8 mouse cellular contexts compared by ENCODE assay signal in genomic region chr11:103697565-103698176, GRCm38 (mm10). TPM values are rescaled to one million over a fixed set of nuclear protein-coding genes. Genes with fewer than 3 reads are reported as not detected.
DNase-seq lines count a peak whose midpoint lies in the region; ATAC-seq and TF ChIP-seq lines count a peak whose summit lies in the region.

Gosr2 (minus strand) TSS chr11:103697898.

- peak; percentile 97 for DNase-seq in brain, embryonic 14.5 days (ENCODE audit: low read depth)
- DNase-seq in kidney, postnatal 0 days (ENCODE audit: low spot score): peak; percentile 95
- DNase-seq in liver, embryonic 11.5 days (ENCODE audit: low spot score): peak; percentile 92
- peak; percentile 95 for DNase-seq in naive thymus-derived CD4-positive, alpha-beta T cell, adult 2 months (ENCODE audit: low read depth)

- TF ChIP-seq POLR2A in brain, embryonic 14.5 days (IDR thresholded peaks at IDR 0.05; ENCODE audit: borderline replicate concordance, extremely low read depth, insufficient read depth, insufficient read length, poor library complexity, severe bottlenecking): peak; percentile 66; the same call in 1 of the 2 replicates

- peaks cover 10% of the 10 kb centered on the region for H3K36me3 ChIP-seq in C2C12 (ENCODE audit: control insufficient read depth, insufficient read depth)
- H3K36me3 ChIP-seq in erythroblast, embryonic 14.5 days (ENCODE audit: control insufficient read depth): peaks cover 10% of the 10 kb centered on the region
- H3K36me3 ChIP-seq in heart, embryonic 12.5 days: peaks cover 10% of the 10 kb centered on the region; the same call in 1 of the 2 replicates
- H3K36me3 ChIP-seq in kidney, postnatal 0 days (ENCODE audit: insufficient read depth, low read length): no peaks in the 10 kb centered on the region
- H3K36me3 ChIP-seq in liver, embryonic 11.5 days (ENCODE audit: control insufficient read depth, insufficient read depth, low read length): 0 out of 2 replicates have a peak, but pooled peaks cover 2% of the 10 kb centered on the region
- no peaks in the 10 kb centered on the region for H3K36me3 ChIP-seq in stomach, embryonic 14.5 days (ENCODE audit: control insufficient read depth, insufficient read depth, low read length)

- H3K27ac ChIP-seq in heart, embryonic 12.5 days (ENCODE audit: poor library complexity, severe bottlenecking): peak within 1 kb of the TSS; percentile 98
- peak within 1 kb of the TSS; percentile 98 for H3K27ac ChIP-seq in kidney, postnatal 0 days
- H3K27ac ChIP-seq in liver, embryonic 11.5 days (ENCODE audit: low read depth, low read length): peak within 1 kb of the TSS; percentile 92
- H3K27ac ChIP-seq in stomach, embryonic 14.5 days (ENCODE audit: low read length): peak within 1 kb of the TSS; percentile 95

- peak within 1 kb of the TSS; percentile 77 for H3K4me2 ChIP-seq in heart, embryonic 12.5 days
- peak within 1 kb of the TSS; percentile 58 for H3K4me2 ChIP-seq in kidney, postnatal 0 days (ENCODE audit: low read length)
- H3K4me2 ChIP-seq in liver, embryonic 11.5 days: peak within 1 kb of the TSS; percentile 62
- H3K4me2 ChIP-seq in stomach, embryonic 14.5 days (replicated peaks; ENCODE audit: low read depth, low read length): peak within 1 kb of the TSS; percentile 51

- WGBS in heart, embryonic 12.5 days: under 1% methylated on average over 57 of the region's 57 CpGs
- under 1% methylated on average over 57 of the region's 57 CpGs for WGBS in kidney, postnatal 0 days
- WGBS in liver, embryonic 11.5 days: under 1% methylated on average over 57 of the region's 57 CpGs
- under 1% methylated on average over 57 of the region's 57 CpGs for WGBS in stomach, embryonic 14.5 days

- H3K9ac ChIP-seq in heart, embryonic 12.5 days: peak within 1 kb of the TSS; percentile 97
- H3K9ac ChIP-seq in kidney, postnatal 0 days (ENCODE audit: low read depth, low read length): peak within 1 kb of the TSS; percentile 85
- peak within 1 kb of the TSS; percentile 91 for H3K9ac ChIP-seq in liver, embryonic 11.5 days (ENCODE audit: low read depth, low read length)
- H3K9ac ChIP-seq in stomach, embryonic 14.5 days (replicated peaks; ENCODE audit: low read depth, low read length): peak within 1 kb of the TSS; percentile 75

- H3K4me1 ChIP-seq in erythroblast, embryonic 14.5 days (ENCODE audit: control insufficient read depth): peaks cover 25% of the 10 kb centered on the region
- 0 out of 2 replicates have a peak, but pooled peaks cover 6% of the 10 kb centered on the region for H3K4me1 ChIP-seq in heart, embryonic 12.5 days (replicated peaks)
- no peaks in the 10 kb centered on the region for H3K4me1 ChIP-seq in kidney, postnatal 0 days (replicated peaks; ENCODE audit: insufficient read depth, low read length)
- peaks cover 3% of the 10 kb centered on the region; the same call in 1 of the 2 replicates for H3K4me1 ChIP-seq in liver, embryonic 11.5 days (replicated peaks; ENCODE audit: control insufficient read depth, insufficient read depth, low read length)
- H3K4me1 ChIP-seq in stomach, embryonic 14.5 days (ENCODE audit: control insufficient read depth, insufficient read depth, low read length): peaks cover 6% of the 10 kb centered on the region; the same call in 1 of the 2 replicates

- H3K4me3 ChIP-seq in C2C12 (ENCODE audit: insufficient read depth, poor library complexity, severe bottlenecking): peak within 1 kb of the TSS; percentile 84
- H3K4me3 ChIP-seq in erythroblast, embryonic 14.5 days (replicated peaks): peak within 1 kb of the TSS; percentile 88
- peak within 1 kb of the TSS; percentile 100 for H3K4me3 ChIP-seq in heart, embryonic 12.5 days
- peak within 1 kb of the TSS; percentile 94 for H3K4me3 ChIP-seq in kidney, postnatal 0 days (replicated peaks; ENCODE audit: low read depth, low read length)
- peak within 1 kb of the TSS; percentile 96 for H3K4me3 ChIP-seq in liver, embryonic 11.5 days (ENCODE audit: low read depth, low read length)
- H3K4me3 ChIP-seq in stomach, embryonic 14.5 days (ENCODE audit: low read depth, low read length): peak within 1 kb of the TSS; percentile 75

- peak; percentile 94 for ATAC-seq in heart, embryonic 12.5 days (ENCODE audit: insufficient number of reproducible peaks, low FRiP score)
- peak; percentile 94 for ATAC-seq in kidney, postnatal 0 days (replicated peaks; ENCODE audit: low FRiP score, low read depth)
- peak; percentile 98 for ATAC-seq in liver, embryonic 11.5 days (replicated peaks; ENCODE audit: low FRiP score)
- ATAC-seq in stomach, embryonic 14.5 days (ENCODE audit: insufficient number of reproducible peaks, insufficient read depth, low FRiP score, low read depth): peak; percentile 96

- peaks cover 38% of the 10 kb centered on the region for H3K79me3 ChIP-seq in C2C12 (ENCODE audit: low read depth)

- H3K9me3 ChIP-seq in erythroblast, embryonic 14.5 days (ENCODE audit: control insufficient read depth, low read length): no peaks in the 10 kb centered on the region
- H3K9me3 ChIP-seq in heart, embryonic 12.5 days (replicated peaks): no peaks in the 10 kb centered on the region
- H3K9me3 ChIP-seq in kidney, postnatal 0 days (replicated peaks; ENCODE audit: low read length): no peaks in the 10 kb centered on the region
- H3K9me3 ChIP-seq in liver, embryonic 11.5 days (ENCODE audit: control insufficient read depth, low read length): no peaks in the 10 kb centered on the region
- H3K9me3 ChIP-seq in stomach, embryonic 14.5 days (ENCODE audit: control insufficient read depth, low read depth, low read length): no peaks in the 10 kb centered on the region

- peak within 1 kb of the TSS; percentile 89 for H3ac ChIP-seq in C2C12 (ENCODE audit: control insufficient read depth, insufficient read length, low read depth)

- TF ChIP-seq CTCF in C2C12 (IDR thresholded peaks at IDR 0.05; ENCODE audit: control insufficient read depth, insufficient read depth, insufficient read length): no peak
- no peak for TF ChIP-seq CTCF in brain, embryonic 14.5 days (IDR thresholded peaks at IDR 0.05; ENCODE audit: borderline replicate concordance, extremely low read depth, insufficient read depth, insufficient read length)
- TF ChIP-seq CTCF in kidney, postnatal 0 days (IDR thresholded peaks at IDR 0.05; ENCODE audit: low read depth): 0 out of 2 replicates have a peak, but pooled peaks have one; percentile 9

- H3K27me3 ChIP-seq in C2C12 (ENCODE audit: control insufficient read depth, insufficient read depth, insufficient read length): peaks cover 2% of the 10 kb centered on the region
- no peaks in the 10 kb centered on the region for H3K27me3 ChIP-seq in erythroblast, embryonic 14.5 days (ENCODE audit: control insufficient read depth)
- H3K27me3 ChIP-seq in heart, embryonic 12.5 days (replicated peaks): no peaks in the 10 kb centered on the region
- no peaks in the 10 kb centered on the region for H3K27me3 ChIP-seq in kidney, postnatal 0 days (ENCODE audit: insufficient read depth, low read length)
- no peaks in the 10 kb centered on the region for H3K27me3 ChIP-seq in liver, embryonic 11.5 days (replicated peaks; ENCODE audit: control insufficient read depth, insufficient read depth, low read length)
- H3K27me3 ChIP-seq in stomach, embryonic 14.5 days (ENCODE audit: control insufficient read depth, insufficient read depth, low read length): no peaks in the 10 kb centered on the region

- H3K79me2 ChIP-seq in C2C12 (ENCODE audit: control insufficient read depth, insufficient read depth): peaks cover 48% of the 10 kb centered on the region

TF ChIP-seq in C2C12, 6 proteins besides CTCF, POLR2A, EP300 and RAD21:
- no peak for TF ChIP-seq MYOD1 (IDR thresholded peaks at IDR 0.05; ENCODE audit: control insufficient read depth, insufficient read length, low read depth)
- no peak for TF ChIP-seq CEBPB (IDR thresholded peaks at IDR 0.05; ENCODE audit: low read depth)
- peak; percentile 85 for TF ChIP-seq MAX (IDR thresholded peaks at IDR 0.05)
- TF ChIP-seq USF1 (IDR thresholded peaks at IDR 0.05; ENCODE audit: low read depth): no peak
- TF ChIP-seq MYOG (IDR thresholded peaks at IDR 0.05; ENCODE audit: control insufficient read depth, extremely low read depth, insufficient read length): no peak

RNA-seq across cellular contexts. Expression of gene Gosr2, which starts in this region (rescaled TPM):
- polyA plus RNA-seq in C2C12 (2012; fragmentation: generic; extraction: Trizol): 73.2 TPM
- 98.0 and 108 TPM in 2 replicates for polyA plus RNA-seq in brain, embryonic 14.5 days (2012; rRNA removed)
- polyA plus RNA-seq in erythroblast, embryonic 14.5 days (2012): 0.70 and 0.79 TPM in 2 replicates
- polyA plus RNA-seq in heart, embryonic 12.5 days (2016; fragmentation: Nextera tagmentation; extraction: Ambion mirVana): 69.7 and 69.9 TPM in 2 replicates
- 87.0 and 95.2 TPM in 2 replicates for polyA plus RNA-seq in kidney, postnatal 0 days (2015; fragmentation: Nextera tagmentation; extraction: Ambion mirVana)
- 65.9 and 78.1 TPM in 2 replicates for polyA plus RNA-seq in liver, embryonic 11.5 days (2014; fragmentation: Nextera tagmentation; extraction: Ambion mirVana)
- polyA plus RNA-seq in stomach, embryonic 14.5 days (2014; fragmentation: Nextera tagmentation; extraction: Ambion mirVana): 69.4 and 77.6 TPM in 2 replicates

Comparison
In these comparisons a context has a peak if more than half of its experiments do, and no peak if none do; other contexts are left out.
1. Peak in every context shown above with its lines: DNase-seq, ATAC-seq, H3K4me3 ChIP-seq and H3K27ac ChIP-seq.
2. RNA of gene Gosr2 (polyA plus RNA-seq): 98.0 to 108 TPM in brain, embryonic 14.5 days, 87.0 to 95.2 TPM in kidney, postnatal 0 days, 73.2 TPM in C2C12 (single experiment), 69.7 to 69.9 TPM in heart, embryonic 12.5 days, 69.4 to 77.6 TPM in stomach, embryonic 14.5 days and 65.9 to 78.1 TPM in liver, embryonic 11.5 days; 0.70 to 0.79 TPM in erythroblast, embryonic 14.5 days; every median in the first group is over 10 times any median in the second.